Mouse (Mus musculus) neural tube, embryonic 10.5 days (tissue): ENCODE measurements at regions not wholly inside any gene's neighbourhood (a gene's known extent, or its start where the extent isn't known, plus 50 kb on each side); places are given as distances from the start of the nearest gene placed in this dataset.

ENCODE experiments used
- DNase-seq: peaks from one replicate; pipeline ENCODE4 v3.0.0-alpha.2; 2017; ENCODE audit warnings: low spot score; ENCODE audit errors: extremely low spot score

GRCm38 (mm10) chr11:8227772-8228425, 436.4 kb downstream of the Tns3 start:
- no peak for DNase-seq

- DNase-seq = no peak
Observed at GRCm38 (mm10) chr11:8224366-8224765, 440.0 kb downstream of the Tns3 start.

- DNase-seq = no peak
Observed at GRCm38 (mm10) chr11:8220618-8221017, 443.7 kb downstream of the Tns3 start.

- DNase-seq = no peak
Observed at GRCm38 (mm10) chr11:8219911-8220310, 444.4 kb downstream of the Tns3 start.

GRCm38 (mm10) chr11:8215634-8216033, 448.7 kb downstream of the Tns3 start:
- no peak for DNase-seq

- DNase-seq = no peak
Observed at GRCm38 (mm10) chr11:8214305-8214903, 449.9 kb downstream of the Tns3 start.

GRCm38 (mm10) chr11:8213130-8213529, 451.2 kb downstream of the Tns3 start:
- no peak for DNase-seq

- DNase-seq = no peak
Observed at GRCm38 (mm10) chr11:8212714-8213113, 451.6 kb downstream of the Tns3 start.

- no peak for DNase-seq
Observed at GRCm38 (mm10) chr11:8209041-8209440, 455.3 kb downstream of the Tns3 start.

GRCm38 (mm10) chr11:8199293-8199692, 465.0 kb downstream of the Tns3 start:
- no peak for DNase-seq
